Mouse (Mus musculus): ENCODE measurements around the gene Ikzf1.

Ikzf1 gene

DNA sequence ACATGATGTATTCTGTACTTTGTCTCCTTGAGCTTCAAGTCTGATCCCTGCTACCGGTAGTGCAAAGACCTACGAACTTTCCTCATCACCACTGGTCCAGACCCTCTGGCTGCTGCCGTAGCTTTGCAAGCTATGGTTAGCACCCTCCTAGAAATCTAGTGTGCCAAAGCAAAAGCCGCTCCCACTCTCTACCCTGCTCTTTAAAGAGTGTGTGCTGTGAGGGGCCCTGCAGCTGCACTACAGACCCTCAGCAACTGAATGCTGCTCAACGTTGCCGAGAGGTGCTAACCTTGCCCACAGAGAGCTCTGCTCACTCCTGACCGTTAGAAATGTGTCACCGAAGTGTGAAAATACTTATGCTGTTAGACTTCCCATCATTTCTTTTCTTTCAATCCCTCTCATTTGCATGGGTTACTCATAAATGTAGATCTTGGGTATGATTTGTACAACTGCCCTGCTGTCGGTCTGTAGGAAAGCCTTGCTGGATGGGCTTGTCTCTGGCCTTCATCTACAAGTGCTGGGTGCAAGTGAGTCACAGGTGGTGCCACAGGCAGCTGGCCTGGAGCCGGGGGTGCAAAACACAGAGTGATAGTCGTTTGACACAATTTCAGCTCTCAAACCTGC, 40.6 kb downstream of the Ikzf1 start:
- DNase-seq: no peak

DNA sequence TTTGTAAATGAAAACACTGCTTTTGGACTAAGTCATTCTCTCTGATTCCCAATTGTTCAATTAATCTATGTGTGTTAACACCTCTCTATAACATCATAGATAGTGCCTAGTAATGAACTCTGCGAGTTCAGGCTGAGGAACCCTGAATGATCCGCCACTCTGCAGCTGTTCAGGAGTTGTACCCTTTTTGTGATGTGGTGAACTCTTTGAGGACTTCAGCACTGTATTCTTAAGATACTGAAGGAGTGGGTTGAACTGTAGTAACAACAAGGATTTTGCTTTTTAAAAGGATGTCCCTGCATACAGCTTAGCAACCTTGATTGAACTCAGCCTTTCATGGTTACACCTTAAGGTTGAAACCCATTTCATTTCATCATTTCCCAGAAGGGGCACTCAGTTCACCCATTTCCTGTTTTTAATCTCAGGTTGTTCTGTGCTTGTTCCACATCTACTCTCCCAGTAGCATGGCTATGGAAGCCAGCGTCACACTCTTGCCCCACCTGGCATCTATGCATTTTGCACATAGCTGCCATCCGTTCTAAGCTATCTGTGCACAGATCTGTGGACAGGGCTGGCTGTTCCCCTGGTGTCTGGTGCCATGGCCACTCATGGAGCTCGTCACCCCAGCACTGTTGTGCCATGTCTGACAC, 41.2 kb downstream of the Ikzf1 start:
- DNase-seq: peak; percentile 81

DNA sequence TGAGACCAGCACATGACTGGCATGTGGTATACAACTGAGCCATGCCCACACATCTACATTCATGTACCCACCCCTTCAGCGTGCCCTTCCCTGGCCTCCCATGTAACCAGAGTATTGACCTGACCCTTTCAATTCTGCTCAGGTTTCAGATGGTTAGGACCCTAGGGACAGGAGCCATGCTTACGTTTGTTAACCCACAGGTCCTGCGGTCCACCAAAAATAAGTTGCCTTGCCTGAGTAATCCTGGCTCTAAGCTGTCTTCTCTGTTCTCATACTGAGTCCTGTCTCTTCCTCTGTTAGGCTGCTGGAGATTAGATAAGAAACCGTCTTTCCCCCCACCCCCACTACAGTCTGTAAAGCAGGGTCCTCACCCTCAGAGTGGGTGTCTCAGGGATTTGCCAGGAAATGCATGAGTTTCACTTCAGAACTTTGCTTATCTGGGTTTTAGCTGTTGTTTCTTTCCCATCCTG, 42.0 kb downstream of the Ikzf1 start:
- DNase-seq: no peak

DNA sequence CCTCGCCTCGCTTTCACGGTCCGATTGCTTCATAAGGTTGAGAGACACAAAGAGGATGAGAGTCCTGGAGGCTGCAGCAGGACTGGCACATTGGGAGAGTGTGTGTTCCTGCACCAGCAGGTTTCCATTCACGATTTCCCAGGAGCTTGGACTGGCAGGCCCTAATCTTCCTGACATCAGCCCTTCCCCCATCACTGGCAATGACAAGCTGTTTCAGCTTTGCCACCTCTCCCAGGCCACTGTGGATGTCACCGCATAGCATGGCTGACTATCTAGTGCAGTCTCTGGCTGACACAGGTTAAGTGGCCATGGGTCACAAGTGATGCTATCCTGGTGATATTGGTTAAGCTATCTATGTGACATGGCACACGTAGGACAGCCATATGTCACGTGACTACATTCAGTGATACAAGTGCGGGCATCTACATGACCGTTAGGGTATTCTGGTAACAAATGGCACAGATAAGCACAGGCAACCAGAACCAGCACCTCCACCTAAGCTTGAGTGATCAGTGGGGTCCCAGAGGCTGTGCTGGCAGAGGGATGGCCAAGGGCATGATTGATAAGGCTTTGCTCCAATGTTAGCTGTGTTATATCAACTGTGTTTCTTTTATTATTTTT, 43.2 kb downstream of the Ikzf1 start:
- no peak for DNase-seq

DNA sequence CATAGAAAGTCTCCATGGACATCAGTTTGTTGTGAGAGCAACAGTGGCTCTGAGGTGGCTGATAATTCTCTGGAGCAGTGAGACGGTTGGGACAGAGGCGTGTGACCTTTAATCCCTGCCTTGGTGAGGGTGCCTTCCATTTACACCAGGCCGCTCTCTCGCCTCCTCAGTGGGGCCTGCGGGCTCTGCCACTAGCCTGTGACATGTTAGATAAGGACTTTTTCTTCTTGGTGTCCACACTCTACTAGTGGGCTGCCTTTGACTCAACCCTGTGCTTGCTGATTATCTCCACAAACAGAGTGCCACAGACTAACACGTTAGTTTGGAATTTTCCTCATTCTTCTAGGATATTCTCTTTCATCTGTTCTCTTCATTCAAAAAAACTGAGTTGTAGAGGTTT, 44.4 kb downstream of the Ikzf1 start:
- DNase-seq: no peak

DNA sequence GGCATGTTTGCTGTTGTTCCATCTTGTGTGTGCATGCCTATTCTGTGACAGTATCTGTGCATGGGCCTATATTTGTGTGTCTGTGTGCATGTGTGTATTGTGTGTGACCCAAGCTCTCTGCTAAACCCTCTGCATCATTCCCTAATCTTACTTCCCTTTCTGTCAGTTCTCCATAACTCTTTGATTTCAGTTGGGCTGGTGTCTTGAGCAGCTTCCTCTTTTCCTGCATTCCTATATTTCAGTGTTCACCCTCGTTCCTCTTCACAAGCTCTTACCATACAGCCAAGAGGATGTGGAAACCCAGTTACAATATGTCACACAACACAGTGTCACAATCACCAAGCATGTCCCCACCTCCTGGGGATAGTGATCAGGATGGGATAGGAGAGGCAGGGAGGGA, 45.3 kb downstream of the Ikzf1 start:
- DNase-seq: no peak

DNA sequence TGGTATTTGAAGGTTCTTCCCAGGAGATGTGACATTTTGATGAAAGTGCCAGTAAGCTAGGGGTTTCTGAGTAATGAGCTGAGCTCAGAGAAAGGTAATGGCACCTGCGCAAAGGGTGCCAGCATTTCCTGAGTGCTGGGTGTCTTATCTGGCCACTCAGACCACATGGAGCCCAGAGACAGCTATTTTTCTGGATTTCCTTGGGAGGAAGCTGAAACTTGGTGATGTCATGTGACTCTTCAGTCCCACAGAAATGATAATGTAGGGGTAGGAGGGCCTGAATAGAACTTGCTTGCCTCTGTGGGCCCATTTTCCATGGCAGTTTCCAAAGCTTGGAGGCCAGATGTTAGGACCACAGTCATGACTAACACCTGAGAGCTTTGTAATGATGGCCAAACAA, 46.9 kb downstream of the Ikzf1 start:
- no peak for DNase-seq

DNA sequence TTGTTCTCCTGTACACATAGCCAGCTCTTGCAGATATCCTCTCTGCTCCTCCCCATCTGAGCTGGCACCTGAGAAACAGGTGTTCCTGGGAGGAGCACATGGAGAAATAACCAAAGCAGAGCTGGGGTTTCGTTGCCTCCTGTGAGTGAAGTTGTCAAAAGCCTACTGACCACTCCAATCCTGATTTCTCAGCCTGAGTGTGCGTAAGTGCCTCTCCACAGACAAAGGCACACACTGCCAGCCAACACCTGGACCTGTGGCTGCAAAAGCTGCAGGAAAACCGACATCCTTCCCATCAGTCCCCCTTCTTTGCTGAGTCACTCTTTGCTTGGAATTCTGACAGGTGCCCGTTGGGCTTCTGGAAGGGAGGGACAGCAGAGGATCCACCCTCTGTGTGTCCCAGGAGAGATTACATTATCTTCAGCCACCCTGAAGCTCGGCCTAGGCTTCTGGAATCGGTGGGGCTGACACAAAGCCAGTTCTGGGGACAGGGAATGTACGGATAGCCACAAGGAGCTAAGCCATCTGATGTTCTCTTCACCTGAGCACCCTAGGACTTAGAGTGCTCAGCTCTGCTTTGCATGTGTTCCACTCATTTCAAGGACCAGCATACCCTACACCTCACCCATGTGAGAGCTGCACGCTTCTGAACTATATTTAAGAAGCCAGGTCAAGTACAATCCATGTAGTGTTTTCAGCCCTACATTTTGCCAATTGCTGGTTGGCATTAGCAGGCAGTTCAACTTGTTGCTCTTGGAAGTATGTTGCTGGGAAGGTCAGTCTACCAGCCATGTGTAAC, 48.4 kb downstream of the Ikzf1 start:
- DNase-seq: no peak

DNA sequence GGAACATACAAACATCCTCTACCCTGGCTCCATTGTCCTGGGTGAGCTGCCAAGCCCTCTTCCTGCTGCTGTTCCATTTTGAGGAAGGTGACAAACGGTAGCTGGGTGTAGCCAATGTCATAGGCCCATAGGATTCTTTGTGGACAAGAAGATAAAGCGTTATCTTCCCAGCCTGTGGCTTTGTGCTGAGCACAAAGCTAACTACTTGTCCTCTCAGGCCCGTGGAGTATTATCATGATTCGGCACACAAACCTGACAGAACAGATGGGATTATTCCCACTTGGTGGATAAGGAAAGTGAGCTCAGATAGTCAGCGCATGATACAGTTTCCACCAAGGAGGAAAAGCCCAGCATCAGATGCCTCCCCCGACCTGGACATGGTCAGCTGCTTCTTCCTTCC, 50.4 kb downstream of the Ikzf1 start:
- no peak for DNase-seq

DNA sequence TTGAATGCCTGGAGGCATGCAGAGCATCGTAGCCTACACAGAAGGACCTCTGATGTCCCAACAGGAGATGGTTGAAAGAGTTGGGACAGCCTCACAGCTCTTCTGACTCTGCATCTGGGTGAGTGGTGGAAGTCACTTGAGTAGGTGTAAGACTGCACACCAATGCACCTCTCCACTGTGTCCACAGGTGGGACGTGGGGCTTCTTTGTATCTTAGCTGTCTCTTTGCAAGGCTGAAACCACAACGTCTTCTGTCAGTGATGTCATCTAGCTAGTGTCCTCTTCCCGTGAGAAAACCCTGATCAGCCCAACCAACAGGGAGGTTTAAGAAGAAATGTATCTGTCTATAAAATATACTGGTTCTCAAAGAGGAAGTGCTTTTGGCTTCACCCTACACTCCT, 52.1 kb downstream of the Ikzf1 start:
- no peak for DNase-seq

DNA sequence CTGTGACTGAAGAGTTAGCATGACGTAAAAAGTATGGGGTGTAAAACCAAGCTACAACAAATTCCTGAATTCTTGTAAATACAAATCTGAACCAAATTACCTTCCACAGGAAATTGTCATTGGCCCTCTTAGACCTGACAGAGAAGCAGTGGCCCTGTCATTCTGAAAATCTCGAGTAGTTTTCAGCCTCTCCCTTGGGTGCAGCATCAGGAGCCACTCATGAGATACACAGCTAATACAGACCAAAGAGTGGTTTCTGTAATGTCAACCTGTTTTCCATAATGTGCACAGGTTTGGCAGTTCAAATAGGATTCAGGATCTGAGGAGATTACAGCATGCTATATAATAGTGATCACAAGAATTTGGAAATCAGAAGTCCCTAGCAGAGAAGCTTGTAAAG, 52.8 kb downstream of the Ikzf1 start:
- no peak for DNase-seq

DNA sequence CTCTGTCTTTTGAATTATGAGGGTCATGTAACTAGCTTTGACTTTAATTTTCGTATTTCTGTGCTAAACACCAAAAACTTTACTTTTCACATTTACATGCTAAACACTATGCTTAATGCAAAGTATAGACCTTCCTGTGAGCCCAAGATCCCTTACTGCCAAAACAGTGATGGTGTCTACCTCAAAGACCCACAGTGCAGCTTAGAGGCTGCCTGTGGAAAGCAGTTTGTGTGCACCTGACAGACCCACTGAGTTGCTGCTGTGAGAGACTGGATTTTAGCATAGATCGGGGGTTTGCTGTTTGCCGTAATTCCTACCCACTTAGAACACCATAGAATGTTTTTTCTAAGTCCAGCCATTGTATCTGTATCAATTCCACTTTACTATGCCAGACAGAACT, 54.3 kb downstream of the Ikzf1 start:
- DNase-seq: no peak

DNA sequence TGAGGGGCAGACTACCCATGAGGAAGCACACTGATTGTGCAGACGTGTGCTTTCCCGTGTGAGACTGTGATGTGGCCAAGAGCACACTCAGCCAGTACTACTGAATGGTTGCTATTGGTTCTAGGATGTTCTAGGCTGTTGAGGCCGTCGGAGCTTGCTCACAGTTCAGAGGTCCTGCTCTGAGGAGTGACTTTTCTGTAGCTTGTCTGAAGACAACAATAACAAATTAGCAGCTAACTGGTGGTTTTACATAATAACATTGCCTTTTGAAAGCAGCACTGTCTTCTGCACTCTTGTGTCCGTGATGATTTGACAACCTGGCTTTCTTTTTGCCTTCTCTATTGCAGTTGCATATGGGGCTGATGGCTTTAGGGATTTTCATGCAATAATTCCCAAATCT, 55.8 kb downstream of the Ikzf1 start:
- no peak for DNase-seq

DNA sequence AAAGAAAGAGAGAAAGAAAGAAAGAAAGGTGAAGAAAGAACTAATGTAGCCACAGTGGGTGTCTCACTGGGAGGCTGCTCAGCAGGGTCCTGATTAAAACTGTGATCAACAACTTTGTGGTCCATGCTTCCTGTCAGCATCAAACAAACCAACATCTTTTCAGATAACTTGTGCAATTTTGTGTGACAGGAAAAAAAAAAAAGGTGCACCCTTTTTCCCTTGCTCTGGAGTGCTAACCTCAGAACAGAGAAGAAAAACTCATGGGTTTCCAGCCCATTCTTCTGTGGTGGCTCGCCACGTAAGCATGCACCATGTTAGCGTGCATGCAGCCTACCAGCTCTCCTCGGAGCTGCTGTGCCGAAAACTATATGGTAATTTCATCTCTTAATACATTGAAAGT, 56.8 kb downstream of the Ikzf1 start:
- no peak for DNase-seq

DNA sequence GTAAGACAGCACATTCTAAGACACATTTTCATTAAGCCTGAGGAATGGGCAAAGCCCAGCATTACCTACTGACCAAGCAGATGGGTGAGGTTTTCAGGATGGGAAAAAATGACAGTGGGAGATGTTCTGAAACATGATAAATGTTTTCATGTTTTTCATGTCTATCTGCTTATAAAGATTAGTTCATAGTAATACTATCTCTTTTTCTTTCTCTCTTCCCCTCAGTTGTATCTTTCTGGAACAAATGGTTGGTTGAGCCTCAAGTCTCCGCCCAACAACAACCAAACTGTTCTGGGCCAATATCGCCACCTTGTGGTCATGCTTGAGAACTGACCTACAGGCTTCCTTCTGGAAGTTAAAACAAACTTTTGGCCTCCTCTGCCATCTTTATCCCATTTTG, 57.8 kb downstream of the Ikzf1 start:
- DNase-seq: no peak

DNA sequence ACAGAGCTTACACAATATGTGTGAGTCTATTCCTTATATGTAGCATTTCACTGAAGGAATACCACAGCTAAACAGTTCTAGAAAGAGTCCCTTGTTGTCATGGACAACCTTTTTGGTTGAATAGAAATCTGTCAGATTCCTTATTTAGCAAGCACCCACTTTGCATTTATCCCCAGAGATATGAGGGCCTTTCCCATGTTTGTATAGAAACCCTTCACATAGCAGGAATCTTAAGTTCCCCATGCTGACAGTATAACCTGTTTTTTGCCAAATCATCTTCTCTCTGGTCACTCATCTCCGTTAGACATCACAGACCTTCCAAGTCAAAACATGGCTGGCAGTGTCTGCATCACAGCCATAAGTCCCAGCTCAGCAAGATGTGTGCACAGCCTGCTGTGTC, 59.4 kb downstream of the Ikzf1 start:
- peak; percentile 79 for DNase-seq

DNA sequence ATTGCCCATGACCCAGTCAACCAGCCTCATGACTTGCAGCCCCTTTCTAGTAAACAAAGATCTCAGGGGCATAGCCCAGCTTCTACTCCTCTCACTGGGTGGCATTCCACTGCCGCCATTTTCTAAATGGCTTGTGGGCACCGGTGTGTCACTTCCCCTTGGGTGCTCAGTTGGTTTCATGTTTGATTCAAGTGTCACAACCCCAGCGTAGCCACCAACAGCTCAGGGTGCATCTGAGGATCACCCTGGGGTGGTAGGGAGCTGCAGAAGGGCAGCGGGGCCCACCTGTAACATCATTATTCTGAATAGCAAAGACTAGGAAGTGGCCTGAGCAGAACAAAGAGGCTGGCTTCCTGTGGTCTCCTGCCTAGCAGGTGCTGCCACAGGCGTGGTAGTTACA, 66.3 kb downstream of the Ikzf1 start:
- no peak for DNase-seq

DNA sequence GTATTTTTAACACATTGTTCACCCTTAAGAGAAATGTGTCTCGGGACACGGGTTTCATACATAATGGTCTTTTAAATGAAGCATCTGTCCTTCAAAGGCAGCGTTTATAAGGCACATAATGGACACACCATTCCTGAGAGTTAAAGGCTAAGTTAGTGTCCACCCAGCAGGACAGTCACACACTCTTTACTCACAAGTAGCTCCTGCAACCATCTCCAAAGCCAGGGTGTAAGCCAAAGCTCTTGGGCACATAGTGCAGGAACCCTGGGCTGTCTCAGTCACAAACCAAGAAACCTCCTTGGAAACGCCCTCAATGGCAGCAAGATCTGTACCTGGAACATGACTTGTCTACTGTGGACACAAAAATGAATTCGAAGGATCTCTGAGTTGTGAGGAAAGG, 68.1 kb downstream of the Ikzf1 start:
- DNase-seq: peak; percentile 61

DNA sequence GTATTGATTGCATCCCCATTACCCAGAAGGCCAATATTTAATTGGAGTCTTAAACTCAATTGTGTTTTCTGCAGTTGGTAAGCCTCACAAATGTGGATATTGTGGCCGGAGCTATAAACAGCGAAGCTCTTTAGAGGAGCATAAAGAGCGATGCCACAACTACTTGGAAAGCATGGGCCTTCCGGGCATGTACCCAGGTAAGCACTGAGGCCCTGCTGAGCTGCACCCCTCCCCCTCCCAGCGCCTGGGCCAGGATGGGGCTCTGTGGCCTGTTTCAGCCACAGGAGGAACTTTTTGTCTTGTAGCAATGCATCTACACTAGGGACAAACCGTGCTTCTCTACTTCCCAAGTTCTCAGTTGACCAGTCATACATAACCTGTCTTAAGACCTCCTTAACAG, 73.3 kb downstream of the Ikzf1 start:
- peak; percentile 69 for DNase-seq

DNA sequence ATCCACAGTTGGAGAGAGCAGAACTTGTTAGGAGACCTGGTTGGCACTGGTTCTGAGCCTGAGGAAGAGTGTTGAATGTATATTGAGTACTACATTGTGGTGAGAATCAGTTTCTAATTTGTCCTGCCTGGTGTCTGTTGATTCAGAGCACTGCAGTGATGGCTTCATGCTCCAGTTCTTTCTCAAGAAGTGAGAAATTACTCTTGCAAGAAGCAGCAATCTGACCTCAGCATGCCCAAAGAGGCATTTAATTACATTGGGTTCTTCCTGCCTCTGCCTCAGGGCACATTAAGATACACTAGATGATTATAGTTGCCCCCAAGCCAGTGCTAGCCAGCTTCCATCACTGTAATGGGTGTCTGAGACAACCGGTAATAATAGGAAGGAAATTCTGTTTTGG, 74.1 kb downstream of the Ikzf1 start:
- DNase-seq: peak; percentile 44

DNA sequence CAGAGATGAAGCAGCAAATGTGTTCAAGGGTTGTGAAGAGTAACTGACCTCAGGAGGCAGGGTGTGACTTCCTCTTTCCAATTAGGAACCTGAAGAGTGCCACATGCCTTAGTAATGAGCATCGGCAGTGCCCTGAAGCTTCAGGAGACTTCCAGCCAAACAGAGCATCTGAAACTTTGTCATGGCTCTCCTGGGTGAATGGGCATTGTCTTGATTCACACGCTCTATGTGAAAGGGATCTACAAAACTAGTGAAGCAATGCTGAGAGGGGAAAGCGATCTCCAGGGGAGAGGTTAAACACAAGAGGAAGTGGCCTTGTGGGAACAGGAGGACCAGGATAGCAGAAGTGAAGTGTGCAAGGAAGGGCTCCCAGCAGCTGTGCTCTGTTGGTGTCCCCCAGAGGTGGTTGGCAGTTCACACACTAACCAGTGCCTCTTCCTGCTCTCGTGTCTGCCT, 78.4 kb downstream of the Ikzf1 start:
- DNase-seq: peak; percentile 92

DNA sequence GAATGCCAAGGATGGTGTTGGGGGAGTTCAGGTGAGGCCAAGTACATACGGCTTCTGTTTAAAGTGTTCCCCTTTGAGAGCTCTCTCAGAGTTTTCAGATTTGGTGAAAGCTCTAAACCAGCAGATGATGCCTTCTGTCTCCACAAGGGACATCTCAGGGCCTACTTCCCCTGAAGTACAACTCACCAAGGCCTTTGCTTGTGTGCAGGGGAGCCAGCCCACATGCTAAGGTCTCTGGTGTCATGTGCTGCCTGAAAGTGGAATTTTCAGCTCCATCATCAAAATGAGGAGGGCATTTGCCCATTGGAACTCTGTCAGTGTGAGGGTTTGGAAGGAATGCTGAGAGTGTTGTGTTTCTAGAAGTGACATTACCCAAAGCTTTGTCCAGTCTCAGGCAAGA, 80.6 kb downstream of the Ikzf1 start:
- DNase-seq: peak; percentile 68

DNA sequence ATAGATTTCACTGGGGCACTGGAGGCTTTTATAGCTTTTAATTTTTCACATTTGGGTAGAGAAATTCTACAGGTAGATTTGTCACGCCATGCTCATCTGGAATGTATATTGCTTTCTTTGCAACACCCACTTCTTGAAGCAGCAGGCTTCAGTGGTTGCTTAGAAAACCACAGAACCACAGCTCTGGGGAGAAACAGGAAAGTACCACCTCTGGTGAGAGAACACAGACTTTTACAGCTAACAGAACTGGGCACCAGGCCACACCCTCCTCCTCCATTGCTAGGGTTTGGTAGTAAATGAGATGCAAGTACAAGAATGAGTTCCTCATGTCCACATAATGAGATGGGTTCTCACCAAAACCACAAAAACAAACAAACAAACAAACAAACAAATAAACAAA, 81.3 kb downstream of the Ikzf1 start:
- peak; percentile 90 for DNase-seq

DNA sequence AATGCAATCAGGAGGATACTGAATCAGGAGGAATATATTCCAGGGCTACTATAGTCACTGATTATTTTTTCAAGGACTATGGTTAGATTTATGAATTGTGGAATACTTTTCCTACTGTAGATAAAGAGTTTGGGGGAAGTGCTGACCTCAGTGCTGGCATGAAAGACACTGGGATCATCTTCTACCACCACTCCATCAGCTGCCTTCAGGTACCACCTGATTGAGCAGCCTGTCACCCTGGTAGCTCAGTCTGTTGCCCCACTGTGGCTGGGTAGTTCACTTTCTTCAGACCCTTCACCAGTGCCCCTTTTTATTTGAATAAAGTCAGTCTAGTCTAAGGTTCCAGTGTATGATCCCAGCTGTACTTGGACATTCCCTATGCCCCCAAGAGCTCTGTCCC, 81.9 kb downstream of the Ikzf1 start:
- DNase-seq: peak; percentile 58
